Mouse (Mus musculus) heart, embryonic 16.5 days (tissue): Measurements from ENCODE around the gene Sfxn3. TPM values are rescaled to one million over a fixed set of nuclear protein-coding genes. Genes with fewer than 3 reads are reported as not detected.

Source experiments
- ATAC-seq: fragments of 200-750 bp; cut with Nextera tagmentation; replicated peaks from 2 replicates; pipeline ENCODE4 v1.8.0; 2017; ENCODE audit warnings: moderate number of reproducible peaks; ENCODE audit not compliant: insufficient read depth, low FRiP score; ENCODE audit errors: extremely low read depth
- H3K27ac ChIP-seq: fragments of 300-500 bp; sonication (generic); 2 replicates; pipeline ENCODE4 v1.5.1; 2014; ENCODE audit warnings: mild to moderate bottlenecking, low read length, control low read depth, moderate library complexity
- H3K27me3 ChIP-seq: fragments of 300-500 bp; sonication (generic); 2 replicates; pipeline ENCODE4 v1.6.1; 2014; ENCODE audit warnings: low read length, mixed read lengths; ENCODE audit not compliant: control insufficient read depth, insufficient read depth
- H3K36me3 ChIP-seq: fragments of 300-500 bp; sonication (generic); 2 replicates; pipeline ENCODE4 v1.6.1; 2014; ENCODE audit not compliant: control insufficient read depth, insufficient read depth
- H3K4me1 ChIP-seq: fragments of 300-500 bp; sonication (generic); 2 replicates; pipeline ENCODE4 v1.6.1; 2014; ENCODE audit warnings: low read length, mixed read lengths; ENCODE audit not compliant: control insufficient read depth, insufficient read depth
- H3K4me2 ChIP-seq: fragments of 300-500 bp; sonication (generic); 2 replicates; pipeline ENCODE4 v1.6.1; 2014; ENCODE audit warnings: low read depth, mild to moderate bottlenecking, control low read depth, low read length
- H3K4me3 ChIP-seq: fragments of 300-500 bp; sonication (generic); 2 replicates; pipeline ENCODE4 v1.5.1; 2014; ENCODE audit warnings: mild to moderate bottlenecking, control low read depth, low read length
- H3K9ac ChIP-seq: fragments of 300-500 bp; sonication (generic); 2 replicates; pipeline ENCODE4 v1.6.1; 2014; ENCODE audit warnings: low read length, control low read depth
- H3K9me3 ChIP-seq: fragments of 300-500 bp; sonication (generic); replicated peaks from 2 replicates; pipeline ENCODE4 v1.6.1; 2016; ENCODE audit warnings: low read length; ENCODE audit not compliant: control insufficient read depth
- WGBS: fragments of 180-500 bp; shearing (Covaris S2); extraction: QIAGEN DNeasy Blood & Tissue Kit; methylation state at CpG from one replicate; pipeline ENCODE4 v1.1.7; 2014; 5-methylcytosine and 5-hydroxymethylcytosine counted together
- polyA plus RNA-seq: library from polyadenylated mRNA; unstranded; fragments of >200 nt; fragmentation: Nextera tagmentation; extraction: Ambion mirVana; gene quantifications from 2 replicates; pipeline ENCODE4 v1.2.1, GENCODE M21; 2015

Gene Sfxn3
- polyA plus RNA-seq, 1 experiment from 2014 or later = 16.2 TPM

DNA sequence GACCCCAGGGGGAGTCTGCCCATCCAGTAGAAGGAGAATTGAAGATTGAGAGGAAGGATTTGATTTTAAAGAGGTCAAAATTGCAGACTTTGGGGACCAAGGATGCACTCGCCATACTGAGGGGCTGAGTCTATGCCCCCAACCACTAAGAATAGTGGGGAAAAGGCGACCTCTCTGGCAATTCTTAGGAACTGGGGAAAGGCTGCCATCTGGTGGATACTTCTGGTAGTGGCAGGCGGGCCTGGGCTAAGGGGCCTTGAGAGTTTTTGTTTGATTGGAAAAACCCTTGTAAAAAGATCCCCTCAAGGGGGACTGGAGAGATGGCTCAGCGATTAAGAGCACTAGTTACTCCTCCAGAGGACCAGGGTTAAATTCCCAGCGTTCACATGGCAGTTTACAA, 34.0 kb downstream of the Sfxn3 start:
- Histone ChIP-seq H3K36me3 (no peaks in the 10 kb centered on the region), H3K9me3 (no peaks in the 10 kb centered on the region), H3K27ac (no peak overlapping the region), H3K4me1 (peaks cover 29% of the 10 kb centered on the region), H3K4me2 (peak overlapping the region; percentile 80), H3K27me3 (peaks cover 64% of the 10 kb centered on the region), H3K9ac (no peak overlapping the region), H3K4me3 (peak overlapping the region; percentile 38)
- ATAC-seq = no peak
- WGBS = 3% methylated on average over 5 of the region's 5 CpGs

DNA sequence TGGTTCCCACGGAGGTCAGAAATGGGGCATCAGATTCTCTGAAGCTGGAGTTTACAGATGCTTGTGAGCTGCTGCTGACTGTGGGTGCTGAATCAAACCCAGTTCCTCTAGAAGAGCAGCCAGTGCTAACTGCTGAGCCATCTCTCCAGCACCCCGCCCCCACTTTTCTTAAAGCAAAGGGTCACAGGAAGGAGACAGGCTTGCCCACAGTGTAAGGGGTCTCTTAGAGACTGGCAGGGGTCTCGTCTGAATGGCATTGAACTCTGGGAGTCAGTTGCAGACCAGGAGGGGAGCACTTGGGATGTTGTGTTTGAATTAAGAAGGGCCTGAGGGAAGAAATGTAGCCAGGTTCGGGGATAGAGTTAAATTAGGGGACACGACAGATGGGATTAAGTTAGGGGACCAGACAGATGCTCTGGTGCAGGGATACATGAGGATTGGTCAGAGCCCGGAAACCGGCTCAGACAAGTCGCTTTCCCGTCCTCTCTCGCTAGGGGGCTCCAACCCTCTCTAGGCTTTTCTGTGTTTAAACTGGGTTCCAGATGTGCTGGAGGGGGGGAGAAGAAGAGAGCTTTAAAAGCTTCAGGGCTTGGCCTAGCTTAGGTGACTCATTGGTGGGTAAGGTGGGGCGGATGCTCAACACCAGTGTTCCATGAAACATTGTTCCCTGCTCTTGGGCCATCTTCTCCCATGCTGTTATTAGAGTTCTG, 34.7 kb downstream of the Sfxn3 start:
- H3K9ac ChIP-seq = no peak overlapping the region
- no peak overlapping the region for H3K4me3 ChIP-seq
- H3K27me3 ChIP-seq = peaks cover 62% of the 10 kb centered on the region
- H3K36me3 ChIP-seq = no peaks in the 10 kb centered on the region
- no peaks in the 10 kb centered on the region for H3K9me3 ChIP-seq
- no peak overlapping the region for H3K27ac ChIP-seq
- 20% methylated on average over 11 of the region's 11 CpGs for WGBS
- H3K4me1 ChIP-seq = peaks cover 24% of the 10 kb centered on the region
- no peak for ATAC-seq
- H3K4me2 ChIP-seq = no peak overlapping the region

DNA sequence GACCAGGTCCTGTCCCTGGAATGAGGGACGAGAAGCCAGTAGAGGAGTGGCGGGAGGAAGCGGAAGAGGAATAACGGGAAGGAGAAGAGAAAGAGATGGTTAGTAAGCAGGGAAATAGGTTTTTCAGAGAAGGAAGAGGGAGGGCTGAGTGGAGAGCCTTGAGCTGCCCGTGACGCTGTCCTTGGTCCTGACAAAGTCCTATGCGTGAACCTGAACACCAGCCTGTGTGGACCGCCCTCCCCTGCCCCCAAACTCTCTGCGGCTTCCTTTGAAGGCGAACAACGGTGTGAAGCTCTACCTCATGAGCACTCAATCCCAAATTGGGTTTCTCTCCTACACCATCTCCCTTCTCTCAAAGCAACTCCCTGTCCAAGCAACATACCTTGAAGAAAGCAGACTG, 50.6 kb downstream of the Sfxn3 start:
- Histone ChIP-seq H3K4me3 (no peak overlapping the region), H3K27me3 (peaks cover 10% of the 10 kb centered on the region), H3K4me1 (no peaks in the 10 kb centered on the region), H3K27ac (no peak overlapping the region), H3K36me3 (no peaks in the 10 kb centered on the region), H3K4me2 (no peak overlapping the region), H3K9me3 (no peaks in the 10 kb centered on the region), H3K9ac (no peak overlapping the region)
- WGBS = 12% methylated on average over 11 of the region's 11 CpGs
- no peak for ATAC-seq

DNA sequence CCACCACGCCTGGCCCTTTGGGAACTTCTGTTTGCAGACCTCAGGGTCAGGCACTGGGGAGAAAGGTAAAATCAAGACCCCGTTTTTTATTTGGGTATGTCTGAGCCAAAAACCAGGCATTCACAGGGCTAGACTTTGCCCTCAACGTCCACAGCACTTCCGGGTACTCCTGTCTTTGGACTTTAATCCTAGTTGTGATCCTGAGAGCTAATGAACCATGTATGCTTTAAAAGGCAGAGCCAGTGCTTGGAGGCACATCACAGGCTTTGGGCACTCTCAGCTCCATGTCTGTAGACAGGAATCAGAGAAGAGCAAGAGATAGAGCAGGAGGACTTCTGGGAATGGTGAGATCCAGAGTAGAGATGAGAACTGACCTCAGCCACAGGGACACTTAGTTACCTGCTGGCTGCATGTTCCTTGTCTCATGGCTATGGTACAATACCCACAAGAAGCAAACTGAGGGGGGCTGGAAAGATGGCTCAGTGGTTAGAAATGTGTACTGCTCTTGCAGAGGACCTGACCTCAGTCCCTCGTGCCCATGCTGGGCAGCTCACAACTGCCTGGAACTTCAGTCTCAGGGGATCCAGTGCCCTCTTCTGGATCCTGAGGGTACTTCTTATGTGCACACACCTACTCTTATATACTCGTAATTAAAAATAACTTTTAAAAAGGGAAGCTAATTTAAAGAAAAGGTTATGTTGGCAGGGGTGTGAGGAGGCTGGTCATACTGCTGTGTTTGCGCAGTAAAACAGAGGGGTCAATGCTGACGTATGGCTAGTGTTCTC, 53.4 kb downstream of the Sfxn3 start:
- Histone ChIP-seq H3K27me3 (peaks cover 34% of the 10 kb centered on the region), H3K4me3 (no peak overlapping the region)
- ATAC-seq = no peak

DNA sequence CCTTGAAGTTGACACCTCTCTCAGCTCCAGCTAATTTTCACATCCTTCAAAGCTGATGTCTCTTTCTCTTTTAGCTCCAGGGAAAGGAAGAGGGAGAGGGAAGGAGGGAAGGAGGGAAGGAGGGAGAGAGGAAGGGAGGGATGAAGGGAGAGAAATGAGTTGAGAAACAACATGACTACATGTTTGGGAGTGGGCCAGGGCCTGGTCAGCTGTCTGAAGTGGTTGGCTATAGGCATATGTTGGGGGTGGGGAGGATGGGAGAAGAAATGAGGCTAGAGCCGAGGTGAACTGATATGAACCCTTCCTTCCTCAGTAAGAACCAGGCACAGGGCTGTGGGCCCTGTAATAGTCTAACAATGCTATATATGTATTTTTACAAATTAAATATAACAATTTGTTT, 58.3 kb downstream of the Sfxn3 start:
- Histone ChIP-seq H3K9ac (no peak overlapping the region), H3K4me2 (no peak overlapping the region), H3K27ac (no peak overlapping the region), H3K4me3 (no peak overlapping the region), H3K36me3 (no peaks in the 10 kb centered on the region), H3K4me1 (no peaks in the 10 kb centered on the region), H3K27me3 (peaks cover 34% of the 10 kb centered on the region), H3K9me3 (no peaks in the 10 kb centered on the region)
- WGBS = 19% methylated on average over 1 of the region's 1 CpGs
- no peak for ATAC-seq

More for the DNA sequence above, 53.4 kb downstream of the Sfxn3 start:
- no peaks in the 10 kb centered on the region for H3K4me1 ChIP-seq
- no peak overlapping the region for H3K27ac ChIP-seq
- H3K36me3 ChIP-seq = no peaks in the 10 kb centered on the region
- no peak overlapping the region for H3K9ac ChIP-seq
- WGBS = 68% methylated on average over 8 of the region's 8 CpGs
- H3K9me3 ChIP-seq = no peaks in the 10 kb centered on the region
- no peak overlapping the region for H3K4me2 ChIP-seq

Other genes starting within 250 kb of the Sfxn3 start
- 30.9 and 35.5 TPM in 2 replicates for gene Slf2, start 116.4 kb upstream of the Sfxn3 start, polyA plus RNA-seq
- gene Sema4g, start 58.4 kb upstream of the Sfxn3 start, polyA plus RNA-seq = 0.79 and 0.94 TPM in 2 replicates
- 23.2 and 24.5 TPM in 2 replicates for gene Twnk, start 41.8 kb upstream of the Sfxn3 start, polyA plus RNA-seq
- 64.4 and 68.6 TPM in 2 replicates for gene Mrpl43, start 41.1 kb upstream of the Sfxn3 start, polyA plus RNA-seq
- gene Lzts2, start 33.1 kb upstream of the Sfxn3 start, polyA plus RNA-seq = 38.0 and 45.8 TPM in 2 replicates
- gene Pdzd7, start 1.8 kb upstream of the Sfxn3 start, polyA plus RNA-seq = 0.14 and 0.25 TPM in 2 replicates
- gene Kazald1, start 27.7 kb downstream of the Sfxn3 start, polyA plus RNA-seq = 12.9 and 13.0 TPM in 2 replicates
- 0.28 and 0.87 TPM in 2 replicates for gene Tlx1, start 103.2 kb downstream of the Sfxn3 start, polyA plus RNA-seq
- gene Lbx1, start 188.3 kb downstream of the Sfxn3 start, polyA plus RNA-seq = not detected in 2 replicates